Mouse (Mus musculus) intestine, embryonic 14.5 days (tissue): ENCODE measurements around the gene Dlk2. TPM values are rescaled to one million over a fixed set of nuclear protein-coding genes. Genes with fewer than 3 reads are reported as not detected.

ENCODE experiments used
- ATAC-seq: fragments of 200-750 bp; cut with Nextera tagmentation; replicated peaks from 2 replicates; pipeline ENCODE4 v1.8.0; 2017; ENCODE audit warnings: low read depth, moderate number of reproducible peaks, moderate TSS enrichment, moderate library complexity; ENCODE audit not compliant: low FRiP score, low TSS enrichment
- DNase-seq: peaks from one replicate; pipeline ENCODE4 v3.0.0-alpha.2; 2018; ENCODE audit warnings: low spot score
- H3K27ac ChIP-seq: fragments of 300-500 bp; sonication (generic); 2 replicates; pipeline ENCODE4 v1.5.1; 2014; ENCODE audit warnings: low read depth, mild to moderate bottlenecking, control low read depth
- H3K27me3 ChIP-seq: fragments of 300-500 bp; sonication (generic); replicated peaks from 2 replicates; pipeline ENCODE4 v1.6.1; 2014; ENCODE audit warnings: low read length, control low read depth; ENCODE audit not compliant: control insufficient read depth, insufficient read depth
- H3K36me3 ChIP-seq: fragments of 300-500 bp; sonication (generic); 2 replicates; pipeline ENCODE4 v1.6.1; 2014; ENCODE audit warnings: low read length, control low read depth; ENCODE audit not compliant: control insufficient read depth, insufficient read depth
- H3K4me1 ChIP-seq: fragments of 300-500 bp; sonication (generic); replicated peaks from 2 replicates; pipeline ENCODE4 v1.6.1; 2014; ENCODE audit warnings: low read length, control low read depth, mixed read lengths; ENCODE audit not compliant: control insufficient read depth, insufficient read depth
- H3K4me2 ChIP-seq: fragments of 300-500 bp; sonication (generic); 2 replicates; pipeline ENCODE4 v1.6.1; 2014; ENCODE audit warnings: low read length
- H3K4me3 ChIP-seq: fragments of 300-500 bp; sonication (generic); 2 replicates; pipeline ENCODE4 v1.5.1; 2014; ENCODE audit warnings: low read depth, low read length, control low read depth, mixed read lengths
- H3K9ac ChIP-seq: fragments of 300-500 bp; sonication (generic); 2 replicates; pipeline ENCODE4 v1.6.1; 2014; ENCODE audit warnings: mild to moderate bottlenecking, low read length
- H3K9me3 ChIP-seq: fragments of 300-500 bp; sonication (generic); 2 replicates; pipeline ENCODE4 v1.6.1; 2016; ENCODE audit warnings: low read length, control low read depth; ENCODE audit not compliant: control insufficient read depth
- WGBS: fragments of 180-500 bp; shearing (Covaris S2); extraction: QIAGEN DNeasy Blood & Tissue Kit; methylation state at CpG from one replicate; pipeline ENCODE4 v1.1.7; 2014; 5-methylcytosine and 5-hydroxymethylcytosine counted together
- polyA plus RNA-seq: library from polyadenylated mRNA; unstranded; fragments of >200 nt; fragmentation: Nextera tagmentation; extraction: Ambion mirVana; gene quantifications from 2 replicates; pipeline ENCODE4 v1.2.1, GENCODE M21; 2014

Dlk2 gene
- polyA plus RNA-seq, 1 experiment from 2014 or later, result 0.58 TPM

DNA sequence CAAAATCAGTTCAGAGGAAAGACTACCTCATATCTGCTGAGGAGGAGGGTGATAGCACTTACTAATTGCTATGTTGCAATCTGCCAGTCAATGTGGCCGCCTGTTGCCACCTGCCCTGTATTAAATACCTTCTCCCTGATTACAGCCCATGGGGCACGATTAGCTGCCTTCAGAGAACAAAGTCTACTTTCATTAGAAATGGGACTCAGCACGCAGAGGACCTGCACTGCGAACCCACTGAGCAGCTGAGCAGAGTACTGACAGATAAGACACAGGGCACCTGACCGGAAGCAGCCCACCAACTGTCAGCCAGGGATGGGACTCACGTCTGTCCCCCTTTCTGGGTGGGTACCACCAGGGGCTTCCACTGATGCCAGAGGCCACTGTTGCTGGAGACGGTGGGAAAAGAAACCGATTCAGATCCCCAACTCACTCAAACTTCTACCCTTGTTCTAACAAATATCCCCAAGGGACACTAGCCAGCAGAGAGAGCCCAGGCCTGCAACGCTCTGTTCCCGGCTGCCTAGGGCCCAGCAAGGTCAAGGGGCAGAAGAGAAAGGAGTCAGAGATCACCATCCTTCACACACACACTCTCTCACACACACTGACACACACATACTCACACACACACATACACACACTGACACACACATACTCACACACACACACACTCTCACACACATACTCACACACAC, 29.0 kb upstream of the Dlk2 start:
- no peaks in the 10 kb centered on the region for H3K4me1 ChIP-seq
- H3K27me3 ChIP-seq, result no peaks in the 10 kb centered on the region
- ATAC-seq (no peak), DNase-seq (no peak)
- H3K9ac ChIP-seq, result no peak overlapping the region
- H3K27ac ChIP-seq, result no peak overlapping the region
- H3K36me3 ChIP-seq, result peaks cover 66% of the 10 kb centered on the region
- no peak overlapping the region for H3K4me2 ChIP-seq
- H3K9me3 ChIP-seq, result no peaks in the 10 kb centered on the region
- WGBS, result 76% methylated on average over 10 of the region's 10 CpGs
- no peak overlapping the region for H3K4me3 ChIP-seq

DNA sequence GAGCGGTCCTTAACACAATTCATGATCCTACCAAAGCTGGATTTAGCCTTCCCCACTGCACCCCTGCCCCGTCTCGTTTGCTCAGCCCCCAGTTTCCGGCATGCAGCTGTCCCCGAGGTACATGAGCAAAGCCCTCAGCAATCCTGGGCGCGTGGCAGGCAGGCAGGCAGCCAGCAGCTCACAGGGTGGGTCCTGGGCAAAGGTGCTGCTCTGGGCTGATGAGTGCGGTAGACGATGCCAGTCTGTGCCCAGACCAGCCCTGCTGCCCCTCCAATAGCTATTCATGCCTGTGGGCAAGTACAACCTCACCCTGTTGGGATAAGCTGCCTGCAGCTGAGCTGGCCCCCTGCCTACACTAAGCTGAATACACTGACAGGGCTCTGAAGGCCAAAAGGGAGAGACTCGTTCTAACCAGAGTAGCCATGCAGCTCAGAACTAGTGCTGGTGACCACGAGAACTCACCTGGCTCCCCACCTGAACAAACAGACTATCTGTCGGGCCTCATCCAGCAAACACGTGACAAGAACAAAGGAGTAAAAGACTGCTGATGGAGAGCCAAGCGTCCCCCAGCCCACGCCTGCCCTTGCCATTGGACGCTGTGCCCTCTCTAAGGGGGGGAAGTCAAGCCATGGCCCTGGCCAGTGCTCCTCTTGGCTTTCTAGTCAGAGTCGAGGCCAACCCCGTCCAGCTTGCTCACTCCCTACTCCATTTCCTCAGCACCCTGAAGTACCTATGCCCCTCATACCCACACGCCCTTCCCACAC, 27.3 kb upstream of the Dlk2 start:
- Histone ChIP-seq H3K4me2 (no peak overlapping the region), H3K27ac (no peak overlapping the region), H3K4me3 (no peak overlapping the region), H3K27me3 (no peaks in the 10 kb centered on the region), H3K4me1 (no peaks in the 10 kb centered on the region), H3K9me3 (no peaks in the 10 kb centered on the region), H3K36me3 (peaks cover 52% of the 10 kb centered on the region), H3K9ac (no peak overlapping the region)
- WGBS, result 84% methylated on average over 19 of the region's 19 CpGs
- DNase-seq (no peak), ATAC-seq (no peak)

DNA sequence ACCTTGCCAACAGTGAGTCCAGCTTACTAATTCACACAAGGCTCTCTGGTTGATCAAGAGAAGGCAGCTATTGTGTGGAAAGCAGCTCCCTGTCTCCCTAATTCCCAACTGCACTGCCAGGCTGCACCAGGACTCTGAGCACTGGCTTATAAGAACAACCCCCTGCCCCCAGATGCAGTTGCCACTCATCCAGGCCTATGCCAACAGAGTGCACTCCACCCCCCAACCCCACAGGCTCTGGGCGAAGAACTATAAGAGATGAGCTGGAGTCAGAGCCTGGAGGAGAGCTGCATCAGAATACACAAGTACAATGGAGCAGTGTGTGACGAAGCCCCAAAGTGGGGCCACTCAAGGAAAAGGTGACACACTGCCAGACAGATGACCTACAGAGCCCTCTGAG, 25.2 kb upstream of the Dlk2 start:
- H3K36me3 ChIP-seq, result peaks cover 50% of the 10 kb centered on the region
- no peak for DNase-seq
- ATAC-seq, result no peak
- no peaks in the 10 kb centered on the region for H3K27me3 ChIP-seq
- WGBS, result 91% methylated on average over 2 of the region's 2 CpGs
- no peak overlapping the region for H3K4me2 ChIP-seq
- H3K4me1 ChIP-seq, result no peaks in the 10 kb centered on the region
- H3K4me3 ChIP-seq, result no peak overlapping the region
- H3K9ac ChIP-seq, result no peak overlapping the region
- H3K27ac ChIP-seq, result no peak overlapping the region
- no peaks in the 10 kb centered on the region for H3K9me3 ChIP-seq

DNA sequence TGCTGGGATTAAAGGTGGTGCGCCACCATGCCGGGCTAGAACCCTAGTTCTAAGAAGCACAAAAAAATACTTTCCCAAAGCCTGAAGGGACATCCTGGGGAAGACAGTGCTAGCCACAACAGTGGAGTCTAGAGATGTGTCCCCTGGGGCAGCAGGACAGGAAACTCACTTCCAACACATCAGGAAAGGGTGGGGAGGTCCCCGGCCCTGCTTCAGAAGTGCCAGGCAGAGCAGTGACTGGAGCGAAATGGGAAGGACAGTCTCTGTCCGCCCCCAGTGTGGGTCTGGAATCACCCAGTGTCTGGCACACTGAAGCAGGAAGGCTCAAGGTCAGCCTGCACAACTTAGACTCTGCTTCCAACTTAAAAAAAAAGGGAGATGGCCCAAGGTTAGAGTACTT, 24.5 kb upstream of the Dlk2 start:
- Histone ChIP-seq H3K27ac (no peak overlapping the region), H3K36me3 (peaks cover 54% of the 10 kb centered on the region), H3K9ac (no peak overlapping the region), H3K4me3 (no peak overlapping the region), H3K9me3 (no peaks in the 10 kb centered on the region), H3K27me3 (no peaks in the 10 kb centered on the region), H3K4me2 (no peak overlapping the region), H3K4me1 (no peaks in the 10 kb centered on the region)
- no peak for DNase-seq
- 90% methylated on average over 5 of the region's 5 CpGs for WGBS
- ATAC-seq, result no peak

DNA sequence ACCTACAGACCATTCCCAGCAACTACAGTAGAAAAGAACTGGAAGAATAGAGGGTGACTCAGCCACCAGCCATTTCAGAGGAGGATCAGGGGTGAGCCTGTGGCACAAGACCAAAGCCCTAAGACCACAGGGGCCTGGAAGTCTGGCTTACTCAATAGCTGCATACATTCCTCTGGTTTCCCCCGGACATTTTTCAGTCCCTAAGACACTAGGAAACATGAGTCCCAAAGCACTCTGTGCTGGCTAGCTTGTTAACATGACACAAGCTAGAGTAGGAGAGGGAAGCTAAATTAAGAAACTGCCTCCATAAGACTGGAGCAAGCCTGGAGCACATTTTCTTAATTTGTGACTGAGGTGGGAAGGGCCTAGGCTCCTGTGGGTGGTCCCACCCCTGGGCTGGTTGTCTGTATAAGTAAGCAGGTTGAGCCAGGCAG, 23.4 kb upstream of the Dlk2 start:
- no peaks in the 10 kb centered on the region for H3K4me1 ChIP-seq
- 83% methylated on average over 1 of the region's 1 CpGs for WGBS
- peaks cover 63% of the 10 kb centered on the region for H3K36me3 ChIP-seq
- H3K27ac ChIP-seq, result no peak overlapping the region
- no peaks in the 10 kb centered on the region for H3K27me3 ChIP-seq
- H3K4me3 ChIP-seq, result no peak overlapping the region
- H3K4me2 ChIP-seq, result no peak overlapping the region
- no peak overlapping the region for H3K9ac ChIP-seq
- ATAC-seq (no peak), DNase-seq (no peak)
- no peaks in the 10 kb centered on the region for H3K9me3 ChIP-seq

DNA sequence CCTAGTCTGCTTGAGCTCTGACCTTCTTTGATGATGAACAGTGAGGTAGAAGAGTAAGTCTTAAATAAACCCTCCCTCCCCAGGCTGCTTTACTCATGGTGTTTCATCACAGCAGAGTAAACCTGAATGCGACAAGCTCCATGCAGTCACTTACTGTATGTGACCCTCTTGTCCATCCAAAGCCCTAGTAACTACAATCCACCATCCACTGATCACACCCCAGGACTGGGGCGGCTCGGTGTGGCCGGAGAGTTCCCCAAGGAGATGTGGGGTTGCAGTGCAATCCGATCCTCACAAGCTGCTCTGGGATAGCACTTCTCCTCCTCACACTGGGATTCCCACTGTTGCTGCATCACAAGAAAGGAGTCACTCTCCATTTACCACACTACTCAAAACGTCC, 22.8 kb upstream of the Dlk2 start:
- no peak for ATAC-seq
- H3K9ac ChIP-seq, result no peak overlapping the region
- no peak overlapping the region for H3K27ac ChIP-seq
- H3K4me2 ChIP-seq, result no peak overlapping the region
- DNase-seq, result no peak
- H3K27me3 ChIP-seq, result no peaks in the 10 kb centered on the region
- 78% methylated on average over 6 of the region's 6 CpGs for WGBS
- H3K4me3 ChIP-seq, result no peak overlapping the region
- H3K36me3 ChIP-seq, result peaks cover 65% of the 10 kb centered on the region
- H3K4me1 ChIP-seq, result no peaks in the 10 kb centered on the region
- no peaks in the 10 kb centered on the region for H3K9me3 ChIP-seq

DNA sequence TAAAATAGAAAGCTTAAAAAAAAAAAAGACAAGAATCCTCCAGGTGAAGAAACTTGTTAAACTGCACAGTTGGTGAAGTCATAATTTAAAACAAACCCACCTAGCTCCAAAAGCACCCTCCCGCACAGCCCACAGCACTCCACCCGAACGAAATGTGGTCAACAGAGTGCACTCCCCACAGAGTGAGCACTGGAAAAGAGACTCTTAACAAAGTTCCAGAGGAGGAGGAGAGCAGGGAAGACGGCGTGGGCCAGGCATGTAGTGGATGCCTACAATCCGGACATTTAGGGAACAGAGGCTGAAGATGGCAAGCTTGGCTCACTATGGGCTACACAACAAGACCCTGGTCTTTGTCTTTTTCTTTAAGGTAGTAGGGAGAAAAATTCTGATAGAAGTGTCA, 22.2 kb upstream of the Dlk2 start:
- Histone ChIP-seq H3K4me1 (no peaks in the 10 kb centered on the region), H3K36me3 (peaks cover 64% of the 10 kb centered on the region), H3K9me3 (no peaks in the 10 kb centered on the region), H3K27ac (no peak overlapping the region), H3K9ac (no peak overlapping the region), H3K27me3 (no peaks in the 10 kb centered on the region), H3K4me3 (no peak overlapping the region), H3K4me2 (no peak overlapping the region)
- no peak for DNase-seq
- ATAC-seq, result no peak
- 92% methylated on average over 6 of the region's 6 CpGs for WGBS

DNA sequence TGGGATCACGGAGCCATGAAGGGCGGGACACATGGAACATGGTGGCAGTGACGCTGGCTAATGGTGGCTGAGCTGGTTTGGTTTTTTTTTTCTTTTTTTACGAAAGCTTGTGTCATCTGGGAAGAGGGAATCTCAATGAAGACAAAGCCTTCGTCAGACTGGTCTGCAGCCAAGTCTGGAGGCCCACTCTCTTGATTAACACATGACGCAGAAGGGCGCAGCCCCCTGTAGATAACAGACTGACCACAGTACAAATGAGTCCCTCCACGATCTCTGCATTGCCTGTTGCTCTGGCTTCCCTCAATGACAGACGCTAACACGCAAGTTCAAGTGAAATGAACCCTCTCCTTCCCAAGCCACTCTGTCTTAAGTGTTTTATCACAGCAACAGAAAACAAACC, 21.7 kb upstream of the Dlk2 start:
- H3K4me2 ChIP-seq, result no peak overlapping the region
- no peaks in the 10 kb centered on the region for H3K9me3 ChIP-seq
- 85% methylated on average over 10 of the region's 10 CpGs for WGBS
- H3K9ac ChIP-seq, result no peak overlapping the region
- ATAC-seq (no peak), DNase-seq (no peak)
- H3K36me3 ChIP-seq, result peaks cover 63% of the 10 kb centered on the region
- H3K4me3 ChIP-seq, result no peak overlapping the region
- no peak overlapping the region for H3K27ac ChIP-seq
- H3K27me3 ChIP-seq, result no peaks in the 10 kb centered on the region
- H3K4me1 ChIP-seq, result no peaks in the 10 kb centered on the region

DNA sequence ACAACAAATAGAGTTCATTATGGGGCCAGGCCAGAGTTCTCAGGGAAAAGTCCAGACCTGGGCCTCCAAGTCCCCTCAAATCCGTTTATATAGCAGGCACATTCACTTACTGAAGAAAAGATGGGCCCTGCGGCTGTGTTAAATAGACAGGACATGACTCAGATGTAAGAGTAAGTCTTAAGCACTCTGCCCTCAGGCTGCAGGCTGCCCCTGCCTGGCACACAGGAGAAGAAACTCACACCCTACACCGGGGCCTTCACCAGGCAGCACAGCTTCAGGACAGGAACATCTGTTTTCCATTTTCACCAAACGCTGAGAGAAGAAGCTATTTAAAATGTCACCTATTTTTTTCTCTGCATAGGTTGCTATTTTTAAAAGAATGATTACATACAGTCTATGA, 19.6 kb upstream of the Dlk2 start:
- no peak overlapping the region for H3K4me3 ChIP-seq
- H3K4me1 ChIP-seq, result peaks cover 12% of the 10 kb centered on the region
- H3K27ac ChIP-seq, result no peak overlapping the region
- H3K9ac ChIP-seq, result no peak overlapping the region
- WGBS, result 63% methylated on average over 4 of the region's 4 CpGs
- no peaks in the 10 kb centered on the region for H3K9me3 ChIP-seq
- ATAC-seq (no peak), DNase-seq (no peak)
- no peak overlapping the region for H3K4me2 ChIP-seq
- H3K36me3 ChIP-seq, result peaks cover 50% of the 10 kb centered on the region
- H3K27me3 ChIP-seq, result no peaks in the 10 kb centered on the region
